Mouse (Mus musculus): Measurements from ENCODE around the gene Zscan5b. TPM values are rescaled to one million over a fixed set of nuclear protein-coding genes. Genes with fewer than 3 reads are reported as not detected.

The Zscan5b gene
- polyA plus RNA-seq, 1 experiment from 2014 or later: not detected

GRCm38 (mm10) chr7:6186176-6186575, 35.9 kb upstream of the Zscan5b start:
- 94% methylated on average over 2 of the region's 2 CpGs for WGBS
- H3K9me3 ChIP-seq (ENCODE audit: control insufficient read depth, low read length): no peaks in the 10 kb centered on the region
- H3K9ac ChIP-seq (ENCODE audit: low read length): no peak overlapping the region
- H3K27ac ChIP-seq (ENCODE audit: low read depth): no peak overlapping the region
- H3K4me1 ChIP-seq (replicated peaks; ENCODE audit: control insufficient read depth, insufficient read depth, low read length): no peaks in the 10 kb centered on the region
- H3K4me2 ChIP-seq (ENCODE audit: low read length): no peak overlapping the region
- no peak for ATAC-seq (replicated peaks; ENCODE audit: low FRiP score, low TSS enrichment, low read depth)
- peaks cover 61% of the 10 kb centered on the region for H3K36me3 ChIP-seq (ENCODE audit: control insufficient read depth, insufficient read depth, low read length)
- H3K27me3 ChIP-seq (replicated peaks; ENCODE audit: control insufficient read depth, insufficient read depth, low read length): no peaks in the 10 kb centered on the region
- H3K4me3 ChIP-seq (ENCODE audit: low read depth, low read length): no peak overlapping the region
- DNase-seq (ENCODE audit: low spot score): no peak

GRCm38 (mm10) chr7:6186756-6187155, 35.3 kb upstream of the Zscan5b start:
- 87% methylated on average over 2 of the region's 2 CpGs for WGBS
- no peaks in the 10 kb centered on the region for H3K4me1 ChIP-seq (replicated peaks; ENCODE audit: control insufficient read depth, insufficient read depth, low read length)
- H3K27ac ChIP-seq (ENCODE audit: low read depth): no peak overlapping the region
- no peak overlapping the region for H3K4me2 ChIP-seq (ENCODE audit: low read length)
- H3K9ac ChIP-seq (ENCODE audit: low read length): no peak overlapping the region
- DNase-seq (ENCODE audit: low spot score) (no peak), ATAC-seq (replicated peaks; ENCODE audit: low FRiP score, low TSS enrichment, low read depth) (no peak)
- H3K9me3 ChIP-seq (ENCODE audit: control insufficient read depth, low read length): no peaks in the 10 kb centered on the region
- H3K36me3 ChIP-seq (ENCODE audit: control insufficient read depth, insufficient read depth, low read length): peaks cover 61% of the 10 kb centered on the region
- H3K4me3 ChIP-seq (ENCODE audit: low read depth, low read length): no peak overlapping the region
- H3K27me3 ChIP-seq (replicated peaks; ENCODE audit: control insufficient read depth, insufficient read depth, low read length): no peaks in the 10 kb centered on the region

GRCm38 (mm10) chr7:6189542-6189941, 32.5 kb upstream of the Zscan5b start:
- peaks cover 50% of the 10 kb centered on the region for H3K36me3 ChIP-seq (ENCODE audit: control insufficient read depth, insufficient read depth, low read length)
- ATAC-seq (replicated peaks; ENCODE audit: low FRiP score, low TSS enrichment, low read depth): no peak

GRCm38 (mm10) chr7:6191376-6191775, 30.7 kb upstream of the Zscan5b start:
- Histone ChIP-seq H3K4me1 (replicated peaks; ENCODE audit: control insufficient read depth, insufficient read depth, low read length) (no peaks in the 10 kb centered on the region), H3K4me2 (ENCODE audit: low read length) (no peak overlapping the region), H3K36me3 (ENCODE audit: control insufficient read depth, insufficient read depth, low read length) (peaks cover 36% of the 10 kb centered on the region), H3K9ac (ENCODE audit: low read length) (no peak overlapping the region), H3K4me3 (ENCODE audit: low read depth, low read length) (no peak overlapping the region), H3K27me3 (replicated peaks; ENCODE audit: control insufficient read depth, insufficient read depth, low read length) (no peaks in the 10 kb centered on the region), H3K27ac (ENCODE audit: low read depth) (no peak overlapping the region), H3K9me3 (ENCODE audit: control insufficient read depth, low read length) (no peaks in the 10 kb centered on the region)
- ATAC-seq (replicated peaks; ENCODE audit: low FRiP score, low TSS enrichment, low read depth) (no peak; the same call in 1 of the 2 replicates), DNase-seq (ENCODE audit: low spot score) (peak; percentile 86)
- 49% methylated on average over 3 of the region's 3 CpGs for WGBS

More at GRCm38 (mm10) chr7:6189542-6189941, 32.5 kb upstream of the Zscan5b start:
- WGBS: 35% methylated on average over 45 of the region's 45 CpGs
- Histone ChIP-seq H3K4me2 (ENCODE audit: low read length) (no peak overlapping the region), H3K4me1 (replicated peaks; ENCODE audit: control insufficient read depth, insufficient read depth, low read length) (no peaks in the 10 kb centered on the region), H3K4me3 (ENCODE audit: low read depth, low read length) (no peak overlapping the region), H3K9me3 (ENCODE audit: control insufficient read depth, low read length) (no peaks in the 10 kb centered on the region), H3K27ac (ENCODE audit: low read depth) (no peak overlapping the region), H3K27me3 (replicated peaks; ENCODE audit: control insufficient read depth, insufficient read depth, low read length) (no peaks in the 10 kb centered on the region), H3K9ac (ENCODE audit: low read length) (no peak overlapping the region)
- DNase-seq (ENCODE audit: low spot score): no peak

GRCm38 (mm10) chr7:6194129-6194528, 27.9 kb upstream of the Zscan5b start:
- Histone ChIP-seq H3K9ac (ENCODE audit: low read length) (no peak overlapping the region), H3K9me3 (ENCODE audit: control insufficient read depth, low read length) (no peaks in the 10 kb centered on the region), H3K4me3 (ENCODE audit: low read depth, low read length) (no peak overlapping the region)

GRCm38 (mm10) chr7:6195777-6196176, 26.3 kb upstream of the Zscan5b start:
- Histone ChIP-seq H3K9me3 (ENCODE audit: control insufficient read depth, low read length) (0 out of 2 replicates have a peak, but pooled peaks cover 2% of the 10 kb centered on the region), H3K4me3 (ENCODE audit: low read depth, low read length) (no peak overlapping the region), H3K27me3 (replicated peaks; ENCODE audit: control insufficient read depth, insufficient read depth, low read length) (no peaks in the 10 kb centered on the region), H3K27ac (ENCODE audit: low read depth) (no peak overlapping the region), H3K36me3 (ENCODE audit: control insufficient read depth, insufficient read depth, low read length) (no peaks in the 10 kb centered on the region), H3K4me2 (ENCODE audit: low read length) (no peak overlapping the region), H3K4me1 (replicated peaks; ENCODE audit: control insufficient read depth, insufficient read depth, low read length) (no peaks in the 10 kb centered on the region), H3K9ac (ENCODE audit: low read length) (no peak overlapping the region)
- no peak for DNase-seq (ENCODE audit: low spot score)
- WGBS: 38% methylated on average over 2 of the region's 2 CpGs
- ATAC-seq (replicated peaks; ENCODE audit: low FRiP score, low TSS enrichment, low read depth): no peak

More at GRCm38 (mm10) chr7:6194129-6194528, 27.9 kb upstream of the Zscan5b start:
- no peak overlapping the region for H3K4me2 ChIP-seq (ENCODE audit: low read length)
- H3K4me1 ChIP-seq (replicated peaks; ENCODE audit: control insufficient read depth, insufficient read depth, low read length): no peaks in the 10 kb centered on the region
- no peak overlapping the region for H3K27ac ChIP-seq (ENCODE audit: low read depth)
- WGBS: 16% methylated on average over 5 of the region's 5 CpGs
- peaks cover 12% of the 10 kb centered on the region for H3K36me3 ChIP-seq (ENCODE audit: control insufficient read depth, insufficient read depth, low read length)
- ATAC-seq (replicated peaks; ENCODE audit: low FRiP score, low TSS enrichment, low read depth): peak; percentile 78
- no peaks in the 10 kb centered on the region for H3K27me3 ChIP-seq (replicated peaks; ENCODE audit: control insufficient read depth, insufficient read depth, low read length)
- peak; percentile 78 for DNase-seq (ENCODE audit: low spot score)

GRCm38 (mm10) chr7:6196790-6197189, 25.3 kb upstream of the Zscan5b start, which contains the start of gene Galp:
Galp (plus strand) TSS chr7:6197090.
- Histone ChIP-seq H3K36me3 (ENCODE audit: control insufficient read depth, insufficient read depth, low read length) (no peaks in the 10 kb centered on the region), H3K27ac (ENCODE audit: low read depth) (no peak within 1 kb of the TSS), H3K4me3 (ENCODE audit: low read depth, low read length) (no peak within 1 kb of the TSS), H3K4me2 (ENCODE audit: low read length) (no peak within 1 kb of the TSS), H3K27me3 (replicated peaks; ENCODE audit: control insufficient read depth, insufficient read depth, low read length) (no peaks in the 10 kb centered on the region), H3K9ac (ENCODE audit: low read length) (no peak within 1 kb of the TSS), H3K4me1 (replicated peaks; ENCODE audit: control insufficient read depth, insufficient read depth, low read length) (no peaks in the 10 kb centered on the region), H3K9me3 (ENCODE audit: control insufficient read depth, low read length) (0 out of 2 replicates have a peak, but pooled peaks cover 2% of the 10 kb centered on the region)
- ATAC-seq (replicated peaks; ENCODE audit: low FRiP score, low TSS enrichment, low read depth) (no peak), DNase-seq (ENCODE audit: low spot score) (no peak)
- 51% methylated on average over 3 of the region's 3 CpGs for WGBS

GRCm38 (mm10) chr7:6204200-6204599, 17.9 kb upstream of the Zscan5b start:
- H3K4me1 ChIP-seq (replicated peaks; ENCODE audit: control insufficient read depth, insufficient read depth, low read length): no peaks in the 10 kb centered on the region
- no peak overlapping the region for H3K4me3 ChIP-seq (ENCODE audit: low read depth, low read length)
- no peaks in the 10 kb centered on the region for H3K36me3 ChIP-seq (ENCODE audit: control insufficient read depth, insufficient read depth, low read length)
- no peaks in the 10 kb centered on the region for H3K27me3 ChIP-seq (replicated peaks; ENCODE audit: control insufficient read depth, insufficient read depth, low read length)
- H3K9ac ChIP-seq (ENCODE audit: low read length): no peak overlapping the region
- 72% methylated on average over 3 of the region's 3 CpGs for WGBS
- H3K4me2 ChIP-seq (ENCODE audit: low read length): no peak overlapping the region
- no peak for ATAC-seq (replicated peaks; ENCODE audit: low FRiP score, low TSS enrichment, low read depth)
- DNase-seq (ENCODE audit: low spot score): no peak
- no peak overlapping the region for H3K27ac ChIP-seq (ENCODE audit: low read depth)
- 0 out of 2 replicates have a peak, but pooled peaks cover 2% of the 10 kb centered on the region for H3K9me3 ChIP-seq (ENCODE audit: control insufficient read depth, low read length)

- Histone ChIP-seq H3K4me3 (ENCODE audit: low read depth, low read length) (no peak overlapping the region), H3K36me3 (ENCODE audit: control insufficient read depth, insufficient read depth, low read length) (no peaks in the 10 kb centered on the region), H3K27me3 (replicated peaks; ENCODE audit: control insufficient read depth, insufficient read depth, low read length) (no peaks in the 10 kb centered on the region), H3K9me3 (ENCODE audit: control insufficient read depth, low read length) (no peaks in the 10 kb centered on the region), H3K4me2 (ENCODE audit: low read length) (no peak overlapping the region), H3K9ac (ENCODE audit: low read length) (no peak overlapping the region), H3K27ac (ENCODE audit: low read depth) (no peak overlapping the region), H3K4me1 (replicated peaks; ENCODE audit: control insufficient read depth, insufficient read depth, low read length) (no peaks in the 10 kb centered on the region)
- WGBS: 42% methylated on average over 5 of the region's 5 CpGs
- ATAC-seq (replicated peaks; ENCODE audit: low FRiP score, low TSS enrichment, low read depth): no peak
- DNase-seq (ENCODE audit: low spot score): no peak
Measured at GRCm38 (mm10) chr7:6213144-6213543, 8.9 kb upstream of the Zscan5b start.
